Mouse (Mus musculus): ENCODE measurements around the gene Thumpd2. TPM values are rescaled to one million over a fixed set of nuclear protein-coding genes. Genes with fewer than 3 reads are reported as not detected.

The Thumpd2 gene
- polyA plus RNA-seq (2012; rRNA removed; ENCODE audit: low replicate concordance), result 0.15 and 0.64 TPM in 2 replicates

DNA sequence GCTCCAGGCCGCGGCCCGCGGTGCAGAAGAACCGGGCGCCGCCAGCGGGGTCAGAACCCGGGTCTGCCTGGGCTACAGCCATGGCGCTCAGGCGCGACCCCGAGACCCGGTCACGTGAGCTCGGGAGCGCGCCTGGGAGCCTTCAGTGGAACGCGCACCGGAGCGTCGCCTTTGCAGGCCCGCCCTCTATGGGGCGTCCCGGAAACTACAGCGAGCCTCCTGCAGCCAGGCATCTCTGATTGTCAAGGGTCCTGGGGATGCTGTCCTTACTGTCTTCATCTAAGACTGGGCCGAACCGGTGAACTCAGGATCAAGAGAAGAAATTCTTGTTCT, at the start of gene Thumpd2:
Gene Thumpd2 (minus strand): TSS at position 104 of the 333 bp plus-strand sequence.

Other genes starting within 250 kb of the Thumpd2 start
- 2.4 and 6.7 TPM in 2 replicates for gene Tmem178, start 120.5 kb downstream of the Thumpd2 start, polyA plus RNA-seq (2012; rRNA removed; ENCODE audit: low replicate concordance)

Measured in duodenum, adult 2 months (tissue).